Mouse (Mus musculus) kidney, adult 11 months (tissue): ENCODE data around the gene Nhsl1.
A peak's percentile ranks its signal among the peaks of the same experiment; 100 is the strongest.

ENCODE experiments used
- DNase-seq: peaks from one replicate; pipeline ENCODE4 v3.0.0; 2022

The Nhsl1 gene

GRCm38 (mm10) chr10:18493010-18493894 is 174.5 kb downstream of the Nhsl1 start:
- DNase-seq, result no peak

- DNase-seq, result no peak
Observed at GRCm38 (mm10) chr10:18494249-18494648, 175.5 kb downstream of the Nhsl1 start.

GRCm38 (mm10) chr10:18497066-18497465 is 178.3 kb downstream of the Nhsl1 start:
- DNase-seq, result no peak

- DNase-seq, result no peak
Observed at GRCm38 (mm10) chr10:18501997-18502396, 183.2 kb downstream of the Nhsl1 start.

GRCm38 (mm10) chr10:18505690-18506089 is 186.9 kb downstream of the Nhsl1 start:
- no peak for DNase-seq

- DNase-seq, result no peak
Observed at GRCm38 (mm10) chr10:18506501-18506946, 187.7 kb downstream of the Nhsl1 start.

- DNase-seq, result no peak
Observed at GRCm38 (mm10) chr10:18507869-18508473, 189.2 kb downstream of the Nhsl1 start.

- DNase-seq, result no peak
Observed at GRCm38 (mm10) chr10:18508586-18508985, 189.8 kb downstream of the Nhsl1 start.

- no peak for DNase-seq
Observed at GRCm38 (mm10) chr10:18510663-18511062, 191.9 kb downstream of the Nhsl1 start.

GRCm38 (mm10) chr10:18511496-18511895 is 192.7 kb downstream of the Nhsl1 start:
- no peak for DNase-seq

- DNase-seq, result no peak
Observed at GRCm38 (mm10) chr10:18522556-18522955, 203.8 kb downstream of the Nhsl1 start.

- no peak for DNase-seq
Observed at GRCm38 (mm10) chr10:18525311-18525710, 206.5 kb downstream of the Nhsl1 start.

GRCm38 (mm10) chr10:18525726-18526125 is 206.9 kb downstream of the Nhsl1 start:
- DNase-seq, result no peak

GRCm38 (mm10) chr10:18526184-18526850 is 207.5 kb downstream of the Nhsl1 start:
- peak; percentile 21 for DNase-seq

GRCm38 (mm10) chr10:18526851-18527675 is 208.3 kb downstream of the Nhsl1 start:
- DNase-seq, result no peak

- DNase-seq, result peak; percentile 53
Observed at GRCm38 (mm10) chr10:18527766-18528165, 209.0 kb downstream of the Nhsl1 start.

- no peak for DNase-seq
Observed at GRCm38 (mm10) chr10:18528475-18528874, 209.7 kb downstream of the Nhsl1 start.

GRCm38 (mm10) chr10:18529177-18529576 is 210.4 kb downstream of the Nhsl1 start:
- DNase-seq, result no peak

GRCm38 (mm10) chr10:18530161-18530560 is 211.4 kb downstream of the Nhsl1 start:
- no peak for DNase-seq

GRCm38 (mm10) chr10:18532293-18532692 is 213.5 kb downstream of the Nhsl1 start:
- DNase-seq, result no peak

GRCm38 (mm10) chr10:18536889-18537288 is 218.1 kb downstream of the Nhsl1 start:
- DNase-seq, result no peak

- DNase-seq, result no peak
Observed at GRCm38 (mm10) chr10:18545309-18545708, 226.5 kb downstream of the Nhsl1 start.

GRCm38 (mm10) chr10:18545813-18546235 is 227.0 kb downstream of the Nhsl1 start, which contains the start of gene Hebp2:
Gene Hebp2 (minus strand): TSS chr10:18546076.
- DNase-seq, result peak; percentile 45
